Mouse (Mus musculus) lung, postnatal 25 days (tissue): ENCODE measurements around the gene Spata45.
"Not testable (repeated sequence)": the region's sequence is repeated elsewhere in the genome, so short reads cannot be mapped to it uniquely, and the experiment has no call there.

Source experiments
- DNase-seq: peaks from one replicate; pipeline ENCODE4 v3.0.0; 2022; ENCODE audit warnings: low spot score

Gene Spata45

GRCm38 (mm10) chr1:191036554-191037334, at the start of gene Spata45:
Gene Spata45 (plus strand): TSS chr1:191036639.
- no peak for DNase-seq

- DNase-seq: no peak
These were observed 46.9 kb upstream of the Spata45 start for GRCm38 (mm10) chr1:190989437-190990082.

GRCm38 (mm10) chr1:190995548-190995947, 40.9 kb upstream of the Spata45 start:
- DNase-seq: peak; percentile 12

GRCm38 (mm10) chr1:190996346-190996877, 40.0 kb upstream of the Spata45 start:
- DNase-seq: no peak

- DNase-seq: no peak
These were observed 38.4 kb upstream of the Spata45 start for GRCm38 (mm10) chr1:190998027-190998426.

- DNase-seq: no peak
These were observed 35.8 kb upstream of the Spata45 start for GRCm38 (mm10) chr1:191000686-191001085.

- no peak for DNase-seq
These were observed 34.2 kb upstream of the Spata45 start for GRCm38 (mm10) chr1:191002201-191002600.

GRCm38 (mm10) chr1:191008707-191009106, 27.7 kb upstream of the Spata45 start:
- no peak for DNase-seq

GRCm38 (mm10) chr1:191014271-191014670, 22.2 kb upstream of the Spata45 start:
- no peak for DNase-seq

- no peak for DNase-seq
These were observed 16.6 kb upstream of the Spata45 start for GRCm38 (mm10) chr1:191019803-191020202.

GRCm38 (mm10) chr1:191020217-191020924, 16.1 kb upstream of the Spata45 start:
- no peak for DNase-seq

- no peak for DNase-seq
These were observed 15.4 kb upstream of the Spata45 start for GRCm38 (mm10) chr1:191021016-191021415.

GRCm38 (mm10) chr1:191023140-191023539, 13.3 kb upstream of the Spata45 start:
- peak; percentile 59 for DNase-seq

- not testable (repeated sequence) for DNase-seq
These were observed 12.6 kb upstream of the Spata45 start for GRCm38 (mm10) chr1:191023806-191024205.

GRCm38 (mm10) chr1:191025016-191026012, 11.1 kb upstream of the Spata45 start:
- no peak for DNase-seq

- peak; percentile 100 for DNase-seq
These were observed 10.3 kb upstream of the Spata45 start, which contains the start of gene Flvcr1 for GRCm38 (mm10) chr1:191026021-191026713. Gene Flvcr1 (minus strand): TSS chr1:191026158.

GRCm38 (mm10) chr1:191030182-191030581, 6.3 kb upstream of the Spata45 start:
- DNase-seq: peak; percentile 6

- not testable (repeated sequence) for DNase-seq
These were observed 5.5 kb upstream of the Spata45 start for GRCm38 (mm10) chr1:191030922-191031425.

- no peak for DNase-seq
These were observed 790 bp upstream of the Spata45 start for GRCm38 (mm10) chr1:191035649-191036048.

GRCm38 (mm10) chr1:191037999-191038398, 1.6 kb downstream of the Spata45 start:
- no peak for DNase-seq
